Mouse (Mus musculus) right cerebral cortex, postnatal 14 days (tissue): ENCODE measurements around the gene Tmem81.

ENCODE experiments used
- DNase-seq: peaks from one replicate; pipeline ENCODE4 v3.0.0; 2022

Gene Tmem81

DNA sequence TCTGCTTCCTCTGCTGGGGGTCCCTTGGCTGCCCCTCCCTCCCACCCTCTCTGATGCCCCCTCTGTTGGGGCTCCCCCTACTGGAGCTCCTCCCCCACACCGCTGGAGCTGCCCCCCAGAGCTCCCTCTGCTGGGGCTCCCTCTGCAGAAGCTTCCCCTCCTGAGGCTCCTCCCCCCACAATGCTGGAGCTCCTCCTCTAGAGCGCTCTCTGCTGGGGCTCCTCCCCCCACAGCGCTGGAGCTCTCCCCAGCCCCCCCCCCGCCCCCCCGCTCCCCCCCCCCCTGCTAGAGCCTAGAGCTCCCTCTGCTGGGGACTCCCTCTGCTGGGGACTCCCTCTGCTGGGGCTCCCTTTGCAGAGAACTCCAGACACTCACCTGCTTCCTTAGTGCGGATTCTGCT lies 14.7 kb downstream of the Tmem81 start:
- DNase-seq: peak; percentile 66

DNA sequence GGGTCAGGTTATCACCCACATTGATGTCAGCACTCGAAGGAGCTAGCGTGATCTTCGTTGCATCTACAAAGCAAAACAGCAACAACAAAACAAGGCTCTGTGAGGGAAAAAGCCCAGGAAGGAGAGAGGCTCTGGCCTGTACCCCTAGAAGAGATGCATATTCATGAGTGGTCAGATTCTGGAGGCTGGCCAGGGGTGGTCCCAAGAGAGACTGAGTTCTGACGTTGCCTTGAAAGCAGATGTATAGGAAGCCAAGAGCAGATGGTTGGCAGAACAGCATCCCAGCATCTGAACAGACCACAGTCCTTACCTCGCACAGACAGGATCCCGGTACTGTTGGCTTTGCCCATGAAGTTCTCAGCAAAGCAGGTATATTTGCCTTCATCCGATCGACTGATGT lies 17.0 kb downstream of the Tmem81 start:
- DNase-seq: no peak

DNA sequence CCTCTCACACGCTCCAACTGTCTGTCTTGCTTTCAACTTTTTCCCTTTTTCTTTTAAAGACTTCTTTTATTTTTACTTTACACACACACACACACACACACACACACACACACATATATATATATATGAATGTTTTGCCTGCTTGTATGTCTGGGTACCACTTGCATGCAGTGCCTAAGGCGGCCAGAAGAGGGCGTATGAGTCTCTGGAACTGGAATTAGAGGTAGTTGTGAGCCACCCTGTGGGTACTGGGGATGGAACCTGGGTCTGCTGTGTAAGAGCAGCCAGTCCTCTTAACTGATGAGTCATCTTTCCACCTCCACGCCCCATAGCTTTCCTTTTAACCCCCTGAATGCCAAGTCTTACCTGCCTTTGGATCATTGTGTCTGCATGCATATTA lies 17.9 kb downstream of the Tmem81 start:
- DNase-seq: no peak

DNA sequence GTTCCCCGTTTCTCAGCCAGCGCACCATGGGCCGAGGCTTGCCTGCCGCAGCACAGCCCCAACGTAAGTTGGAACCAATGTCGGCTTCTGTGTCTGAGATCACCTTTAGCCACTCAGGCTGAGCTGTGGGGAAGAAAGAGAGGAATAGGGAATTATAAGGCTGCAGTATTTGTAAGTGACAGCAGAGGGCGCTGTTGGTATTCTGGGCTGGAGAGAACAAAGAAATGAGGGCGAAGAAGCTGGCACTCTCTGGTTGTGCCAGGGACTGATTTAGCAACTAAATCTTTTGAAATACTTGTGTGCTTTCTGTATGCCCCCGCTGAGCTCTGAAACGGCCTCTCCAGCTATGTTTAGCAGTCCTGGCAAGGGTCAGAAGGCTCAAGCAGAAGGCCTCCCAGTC lies 19.8 kb downstream of the Tmem81 start:
- DNase-seq: peak; percentile 75

DNA sequence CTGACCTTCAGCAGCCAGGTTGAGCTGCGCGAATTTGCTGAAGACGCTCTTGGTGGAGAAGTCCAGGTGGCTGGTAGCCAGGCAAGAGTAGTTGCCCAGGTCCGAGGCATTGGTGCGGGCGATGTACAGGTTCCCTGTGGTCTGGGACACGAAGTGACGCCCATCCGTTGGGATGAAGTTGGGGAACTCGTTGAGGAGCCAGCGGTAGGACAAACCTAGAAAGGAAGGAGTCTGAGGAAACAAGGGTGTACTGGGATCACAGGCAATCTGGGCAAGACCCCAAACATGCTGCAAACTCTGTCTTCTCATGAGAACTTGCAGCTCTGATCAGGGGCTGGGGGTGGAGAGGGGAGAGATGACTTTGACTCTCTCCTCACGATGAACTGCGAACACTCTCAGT lies 22.0 kb downstream of the Tmem81 start:
- no peak for DNase-seq

DNA sequence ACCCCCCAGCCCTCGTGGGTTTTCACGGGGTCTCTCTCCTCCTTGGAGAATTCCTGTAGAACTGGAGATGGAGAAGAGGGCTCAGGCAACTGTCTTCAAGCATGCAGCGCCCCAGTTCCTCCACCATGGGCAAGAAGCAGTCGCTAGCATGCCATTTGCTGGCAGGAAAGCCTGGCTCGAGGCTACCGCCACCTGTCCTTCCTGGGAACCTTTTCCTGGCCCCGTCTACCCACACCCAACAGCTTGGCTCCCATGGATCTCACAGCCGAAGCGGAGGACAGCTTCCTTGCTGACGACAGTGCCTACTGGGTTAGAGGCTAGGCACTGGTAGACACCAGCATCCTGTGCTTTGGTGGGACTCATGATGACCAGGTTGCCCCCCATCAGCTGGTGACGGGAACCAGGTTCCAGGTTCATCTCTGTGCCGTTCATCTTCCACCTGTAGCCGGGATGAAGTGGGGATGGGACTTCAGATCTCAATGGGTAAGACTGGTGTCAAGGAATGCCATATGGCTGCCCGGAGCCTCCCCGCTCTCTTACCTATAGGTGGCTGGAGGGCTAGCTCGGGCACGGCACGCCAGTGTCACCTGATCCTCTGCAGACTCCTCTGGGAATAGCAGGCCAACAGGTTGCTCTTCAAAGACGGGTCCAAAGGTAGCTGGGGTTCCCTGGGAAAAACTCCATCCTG lies 22.8 kb downstream of the Tmem81 start:
- DNase-seq: no peak

DNA sequence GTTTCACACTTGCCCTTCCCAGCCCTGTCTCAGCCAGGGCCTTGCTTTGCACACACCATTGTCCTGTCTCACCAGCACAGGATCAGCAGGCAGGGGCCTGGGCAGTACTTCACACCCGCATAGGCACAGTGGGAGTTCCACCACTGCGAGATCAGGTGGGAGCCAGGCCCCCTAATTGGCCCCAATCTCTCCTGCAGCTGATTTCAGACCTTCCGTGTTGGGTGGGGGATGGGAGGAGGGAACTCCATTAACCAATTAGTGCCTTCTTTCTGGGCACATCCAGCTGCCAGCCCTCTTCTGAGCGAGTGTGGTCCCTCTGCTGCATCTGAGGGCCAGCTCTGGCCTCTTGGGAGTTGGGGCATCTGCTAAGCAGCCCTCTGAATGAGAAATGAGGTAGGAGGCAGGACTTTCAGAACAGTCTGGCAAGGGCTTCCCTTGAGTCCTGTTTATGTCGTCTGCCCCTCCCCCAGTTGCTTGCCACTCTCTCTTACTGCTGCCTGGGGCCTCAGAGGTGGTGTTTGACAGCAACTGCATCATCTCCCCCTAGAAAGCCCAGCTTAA lies 24.7 kb downstream of the Tmem81 start:
- no peak for DNase-seq

DNA sequence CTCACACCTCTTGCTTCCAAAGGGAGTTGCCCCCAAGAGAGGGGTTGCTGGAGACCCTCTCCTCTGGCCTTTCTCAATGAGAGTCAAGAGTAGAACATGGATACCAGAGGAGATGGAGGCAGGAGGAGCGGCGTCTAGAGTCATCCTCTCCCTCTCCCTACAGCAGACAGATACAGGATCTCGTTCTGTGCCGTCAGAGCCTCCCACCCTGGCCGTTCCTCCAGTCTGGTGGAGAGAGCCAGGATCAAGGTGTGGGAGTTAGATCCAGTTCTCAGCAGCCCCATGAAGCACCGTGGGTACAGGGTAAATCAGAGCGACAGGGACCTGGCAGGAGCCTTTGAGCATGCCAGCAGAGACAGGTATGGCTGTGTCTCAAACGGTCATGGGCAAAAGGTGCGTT lies 26.5 kb downstream of the Tmem81 start:
- DNase-seq: no peak

DNA sequence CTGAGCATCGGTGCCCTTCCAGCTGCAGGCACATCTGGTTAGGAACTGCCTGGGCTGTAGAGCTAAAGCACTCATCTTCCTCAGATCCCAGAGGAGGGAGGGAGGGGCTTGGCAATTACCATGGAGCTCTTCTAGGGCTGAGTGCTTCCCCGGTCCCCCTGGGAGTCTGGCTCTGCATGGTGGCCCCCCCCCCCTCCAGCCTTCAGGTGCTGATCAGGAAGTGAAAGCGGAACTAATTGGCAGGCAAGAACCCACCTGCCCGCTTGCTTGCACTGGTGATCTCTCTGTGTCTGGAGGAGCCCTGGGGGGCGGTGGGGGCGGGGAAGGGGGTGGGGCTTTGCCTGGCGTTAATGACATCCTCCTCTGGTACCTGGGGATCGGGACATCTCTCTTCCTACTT lies 27.8 kb downstream of the Tmem81 start:
- no peak for DNase-seq

DNA sequence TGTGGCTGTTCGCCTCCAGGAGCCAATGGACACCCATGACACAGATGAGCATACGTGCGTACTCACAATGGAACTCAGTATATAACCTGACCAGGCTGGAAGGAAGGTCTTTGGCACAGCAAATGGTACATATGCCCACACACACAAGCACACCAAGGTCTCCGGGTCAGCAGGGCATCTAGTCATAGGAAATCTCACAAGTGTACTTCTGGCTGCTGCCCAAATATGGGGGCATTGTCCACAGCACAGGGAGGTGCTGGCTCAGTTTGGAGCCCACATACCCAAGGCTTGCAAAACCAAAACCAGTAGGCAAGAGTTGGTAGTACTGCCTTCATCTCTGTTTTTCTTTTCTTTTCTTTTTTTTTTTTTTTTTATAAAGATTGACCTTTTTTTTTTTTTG lies 29.5 kb downstream of the Tmem81 start:
- no peak for DNase-seq

DNA sequence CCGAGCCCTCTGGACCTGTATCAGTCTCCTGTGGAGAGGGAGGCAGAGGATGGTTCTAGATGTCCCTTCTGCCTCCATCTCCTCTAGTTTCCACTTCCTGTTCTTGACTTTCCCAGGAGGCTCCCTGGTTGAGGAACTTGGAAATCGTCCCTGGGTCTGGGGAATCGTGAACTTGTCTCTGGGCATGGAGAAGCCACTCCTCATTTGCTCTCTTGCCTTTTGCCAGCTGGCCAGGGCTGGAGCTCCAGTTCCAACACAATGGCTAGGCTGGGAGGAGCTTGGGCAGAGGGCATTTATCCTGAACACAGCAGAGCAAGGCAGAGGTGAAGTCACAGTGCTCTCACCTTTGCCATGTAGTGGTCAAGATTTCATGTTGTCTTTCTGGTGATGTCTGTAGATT lies 30.4 kb downstream of the Tmem81 start:
- DNase-seq: no peak

DNA sequence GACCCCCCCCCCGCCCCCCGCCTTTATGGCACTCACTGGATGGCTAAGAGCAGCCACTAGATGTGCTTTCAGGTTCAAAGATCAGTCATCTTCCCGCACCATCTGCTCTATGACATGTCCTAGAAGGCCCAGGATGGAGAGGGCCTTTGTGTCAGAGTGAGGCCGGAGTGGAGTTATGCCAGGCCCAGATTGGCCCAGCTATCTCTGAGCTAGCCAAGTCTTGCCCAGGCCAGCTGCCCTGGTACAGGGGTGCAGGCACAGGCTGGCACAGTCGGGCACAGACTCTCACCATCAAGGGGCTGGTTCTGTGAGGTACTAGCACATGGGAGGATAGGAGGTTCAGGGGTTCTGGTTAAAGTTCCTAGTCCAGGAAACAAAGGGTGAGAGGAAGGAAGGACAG lies 31.7 kb downstream of the Tmem81 start:
- DNase-seq: no peak

DNA sequence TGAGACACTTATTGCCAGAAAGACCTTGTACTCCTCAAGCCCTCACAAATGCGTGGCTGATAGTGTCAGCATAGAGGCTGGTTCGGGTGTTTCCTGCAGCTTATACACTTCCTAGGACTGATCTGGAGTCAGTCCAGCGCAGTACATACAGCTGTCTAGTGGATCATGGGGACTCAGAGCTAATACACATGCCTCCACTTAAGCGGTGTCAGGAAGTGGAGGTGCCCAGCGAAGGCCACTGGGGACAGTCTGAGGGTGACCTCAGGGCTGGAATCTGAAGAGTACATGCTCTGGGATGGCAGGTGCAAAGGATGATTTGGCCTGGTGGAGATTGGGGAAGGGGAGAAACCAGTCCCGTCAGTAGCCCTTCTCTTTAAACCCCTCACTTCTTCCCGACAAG lies 34.7 kb downstream of the Tmem81 start:
- no peak for DNase-seq

DNA sequence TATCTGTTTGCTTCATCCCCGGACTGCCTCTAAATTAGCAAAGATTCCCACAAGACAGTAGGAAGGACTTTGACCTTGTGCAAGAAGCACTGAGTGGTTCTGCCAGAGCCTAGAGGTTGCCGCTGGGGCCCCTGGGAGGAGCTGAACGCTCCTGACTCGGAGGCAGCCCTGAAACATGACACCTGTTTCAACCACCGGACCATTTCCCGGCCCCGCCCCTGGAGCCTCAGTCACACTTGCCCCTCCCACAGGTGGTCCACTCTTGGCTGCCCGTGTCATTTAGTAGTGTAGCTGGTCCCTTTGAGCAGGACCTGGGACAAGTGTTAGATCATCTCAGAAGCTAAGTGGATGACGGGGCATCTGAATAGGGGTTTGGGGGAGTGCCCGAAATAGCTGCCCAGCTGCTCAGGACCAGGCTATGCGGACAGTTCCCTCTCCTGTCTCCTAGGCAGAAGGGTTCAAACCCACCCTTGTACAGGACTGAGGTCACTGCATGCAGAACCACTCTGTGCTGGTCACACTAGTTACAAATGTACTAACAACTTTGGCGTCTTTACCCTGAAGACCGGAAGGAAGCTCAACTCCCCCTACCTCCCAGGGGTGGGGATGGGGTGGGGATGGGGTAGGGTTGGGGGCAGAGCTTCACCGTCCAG lies 35.3 kb downstream of the Tmem81 start:
- no peak for DNase-seq

DNA sequence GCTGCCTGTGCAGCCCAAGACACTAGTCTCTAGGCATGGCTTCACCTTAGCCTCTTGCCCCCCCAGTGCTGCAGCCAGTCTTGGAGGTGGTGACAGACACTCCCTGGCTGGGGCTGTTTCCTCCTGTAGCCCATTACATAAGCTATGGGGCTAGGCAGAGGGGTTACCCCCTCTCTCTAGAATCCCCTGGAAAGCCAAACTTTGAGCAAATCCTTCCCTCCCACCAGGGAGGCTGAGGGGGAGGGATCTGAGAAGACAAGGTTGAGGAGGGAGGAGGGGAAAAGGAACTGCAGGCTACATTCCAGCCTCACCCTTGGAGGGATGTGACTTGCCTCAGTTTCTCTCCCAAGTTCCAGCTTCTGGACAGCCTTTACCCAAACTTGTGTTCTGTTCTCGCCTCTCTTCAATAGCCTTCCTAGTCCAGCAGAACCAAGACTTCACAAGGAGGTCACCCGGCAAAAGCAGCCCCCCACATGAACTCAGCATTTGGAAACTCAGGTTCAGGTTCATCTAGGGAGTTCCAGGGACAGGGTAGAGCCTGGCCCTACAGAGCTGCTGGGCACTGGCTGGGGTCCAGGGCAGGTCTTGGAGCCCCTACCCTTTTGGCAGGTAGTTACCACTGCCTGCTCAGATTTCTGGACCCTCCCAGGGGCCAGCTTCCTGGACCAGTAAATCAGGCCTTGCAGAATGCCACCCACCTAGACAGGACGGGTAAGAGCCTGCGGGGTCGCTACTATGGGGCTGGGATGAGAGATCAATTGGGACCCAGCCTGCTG lies 36.0 kb downstream of the Tmem81 start:
- no peak for DNase-seq

DNA sequence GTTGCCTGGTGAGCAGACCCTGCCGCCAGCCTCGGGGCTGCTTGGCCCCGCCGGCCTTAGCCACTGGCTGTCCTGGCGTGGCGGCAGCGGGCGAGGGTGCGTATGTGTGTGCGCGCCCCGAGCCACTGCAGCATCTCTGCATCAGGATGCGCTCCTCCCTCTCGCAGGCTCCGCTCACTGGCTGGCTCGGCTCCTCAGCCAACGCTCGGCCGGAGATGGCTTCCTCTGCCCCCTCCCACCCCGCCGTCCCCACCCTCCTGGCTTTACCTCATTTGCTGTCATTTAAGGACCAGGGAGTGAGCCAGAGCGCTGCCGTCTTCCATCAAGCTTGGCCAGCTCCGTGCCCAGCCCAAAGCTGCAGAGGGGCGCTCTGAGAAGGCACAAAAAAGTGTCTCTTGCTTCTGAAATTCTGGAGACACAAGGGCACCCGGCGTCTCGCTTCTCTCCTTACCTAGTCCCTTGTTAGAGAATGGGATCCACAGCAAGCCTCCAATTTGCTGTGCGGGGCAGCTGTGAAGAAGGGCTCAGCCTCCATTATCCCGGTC lies 36.8 kb downstream of the Tmem81 start, which contains the start of gene Cntn2:
Gene Cntn2, minus strand, starts transcription at position 495 of the 545 bp plus-strand sequence.
- DNase-seq: peak; percentile 72

DNA sequence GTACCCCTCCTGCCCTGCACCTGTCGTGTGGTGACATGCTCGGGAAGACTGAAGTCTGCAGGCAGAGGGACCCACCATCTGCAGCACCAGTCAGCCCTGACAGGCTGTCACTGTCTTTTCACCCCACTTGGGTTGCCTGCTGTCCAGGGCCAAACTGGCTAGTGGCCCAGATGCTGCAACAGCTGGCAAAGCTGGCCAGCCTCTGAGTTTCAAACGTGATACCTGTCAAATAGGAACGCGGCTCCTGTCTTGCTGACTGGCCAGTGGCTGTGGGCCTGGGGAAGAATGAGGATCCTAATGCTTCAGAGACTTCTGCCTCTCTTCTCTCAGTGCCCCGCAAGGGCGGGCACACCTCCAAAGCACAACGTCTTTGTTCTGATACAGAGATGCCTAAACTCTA lies 37.8 kb downstream of the Tmem81 start:
- DNase-seq: no peak

DNA sequence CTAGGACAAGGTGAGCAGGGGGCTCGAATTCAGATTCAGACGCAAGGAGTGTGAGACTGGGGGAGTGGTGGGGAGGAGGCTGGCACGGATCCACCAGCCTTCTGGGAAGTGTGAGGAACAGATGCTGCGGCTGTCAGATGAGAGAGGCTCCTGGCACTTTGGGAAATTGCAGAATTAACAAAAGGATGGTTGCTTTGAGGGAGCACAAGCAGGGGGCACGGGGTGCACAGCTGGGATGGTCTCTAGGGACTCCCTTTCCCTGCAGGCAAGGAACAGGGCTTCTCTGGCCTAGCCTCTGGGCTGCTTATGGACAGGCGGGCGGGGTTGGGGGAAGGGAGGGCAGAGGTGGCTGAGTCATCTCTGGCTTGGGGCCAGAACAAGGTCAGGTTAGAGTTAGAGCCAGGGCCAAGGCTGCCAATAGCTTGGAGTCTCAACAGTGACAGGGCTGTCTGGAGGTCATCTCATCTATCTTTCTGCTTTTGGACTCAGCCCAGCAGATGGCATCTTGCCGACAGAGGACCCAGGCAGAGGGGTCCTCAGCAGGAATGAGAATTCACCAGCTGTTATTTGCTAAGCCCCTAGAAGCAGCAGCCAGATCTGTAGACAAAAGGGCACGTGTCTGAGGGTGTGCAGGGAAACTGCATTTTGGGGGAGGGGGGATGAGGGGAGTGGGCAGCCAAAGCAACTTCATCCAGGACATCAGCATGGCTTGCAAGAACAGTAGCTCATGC lies 52.0 kb downstream of the Tmem81 start:
- peak; percentile 68 for DNase-seq
